Mouse (Mus musculus): ENCODE measurements around the gene Cubn.

Gene Cubn

DNA sequence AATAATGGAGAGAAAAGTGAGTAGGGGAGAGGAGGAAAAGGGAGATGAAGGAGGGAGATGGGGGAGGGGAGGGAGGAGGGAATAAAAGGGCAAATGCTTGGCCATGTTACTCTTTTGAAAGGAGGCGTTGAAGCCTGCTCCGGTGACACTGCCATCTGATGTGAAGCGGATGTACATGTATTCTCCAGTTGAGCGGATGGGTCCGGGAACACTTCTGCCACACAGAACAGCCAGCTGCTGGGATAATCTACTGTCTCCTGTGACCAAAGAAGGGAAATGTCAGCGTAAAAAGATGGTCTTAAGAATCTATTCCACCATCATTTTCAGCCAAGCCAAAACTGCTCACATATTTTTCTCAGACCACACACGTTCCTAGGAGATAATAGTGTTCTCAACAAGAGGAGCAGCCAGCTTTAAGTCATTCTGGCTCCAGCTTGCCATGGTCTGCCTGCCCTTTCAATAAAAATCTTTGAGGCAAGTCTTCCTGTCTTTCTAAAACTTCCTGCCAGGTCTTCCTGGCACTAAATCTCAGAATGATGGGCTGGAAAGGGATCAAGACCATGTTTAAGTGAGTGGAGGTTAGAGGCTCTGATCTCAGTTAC, 149.2 kb downstream of the Cubn start:
- DNase-seq, result no peak

DNA sequence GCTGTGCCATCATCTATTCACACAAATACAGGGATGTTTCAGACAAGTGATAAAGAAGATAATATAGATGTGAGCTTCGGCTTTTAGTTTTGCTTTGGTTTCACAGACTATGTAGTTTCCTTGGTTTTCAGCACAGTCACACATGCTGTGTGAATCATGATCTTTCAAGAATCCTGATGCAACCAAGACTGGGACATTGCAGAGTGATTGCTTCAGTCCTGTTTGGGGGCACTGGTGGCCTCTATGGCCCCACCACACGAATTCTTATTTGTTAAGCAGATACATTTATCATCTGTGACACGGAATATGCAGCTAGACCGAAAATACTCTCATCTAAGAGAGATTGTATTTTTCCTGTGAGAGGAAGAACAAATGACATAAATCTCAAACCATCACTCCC, 156.2 kb downstream of the Cubn start:
- no peak for DNase-seq

DNA sequence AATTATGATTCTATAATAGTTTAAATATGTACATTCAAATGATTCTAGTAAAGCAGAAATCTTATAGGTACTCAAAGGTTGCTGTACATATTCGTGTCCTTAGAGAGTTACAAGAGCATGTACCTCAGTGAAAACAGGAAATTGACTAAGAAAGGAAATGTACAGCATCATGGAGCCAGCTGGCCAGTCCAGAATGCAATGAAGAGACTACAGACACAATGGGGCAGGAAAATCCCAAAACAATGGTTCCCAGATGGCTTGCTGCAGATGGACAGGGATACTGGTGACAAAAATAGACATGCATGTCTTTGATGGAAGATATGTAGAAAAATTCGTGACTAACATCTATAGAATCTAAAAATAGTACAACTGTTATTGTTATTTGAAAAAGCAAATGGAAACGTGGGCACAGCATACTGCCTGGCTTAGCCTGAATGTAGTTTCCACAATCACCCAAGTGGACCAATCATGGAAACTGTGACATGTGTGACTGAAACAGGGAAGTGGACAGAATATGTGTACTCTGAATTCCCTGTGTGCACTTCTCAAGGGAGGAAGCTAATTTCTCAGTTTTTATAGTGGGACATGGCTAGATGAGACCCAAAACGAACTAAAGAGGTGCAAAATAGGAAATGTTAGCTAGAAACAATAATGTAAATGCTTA, 161.7 kb downstream of the Cubn start:
- DNase-seq, result no peak

DNA sequence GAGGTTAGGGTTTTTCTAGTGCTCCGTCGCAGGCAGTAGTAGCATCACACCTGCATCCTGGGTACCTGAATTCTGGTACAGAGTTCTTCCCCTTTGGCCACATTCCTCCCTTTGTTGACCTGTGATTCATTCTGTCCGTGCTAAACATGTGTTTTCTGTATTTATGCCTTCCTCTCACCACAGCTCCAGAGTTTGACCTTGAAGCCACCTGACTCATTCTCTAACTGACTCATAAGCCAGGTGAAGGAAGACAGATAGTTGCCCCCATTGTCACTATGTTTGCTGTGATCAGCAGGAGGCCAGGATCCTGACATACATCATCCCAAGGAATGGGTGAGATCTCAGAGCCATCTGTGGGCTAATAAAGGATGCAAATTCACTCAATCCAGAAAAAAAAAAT, 188.2 kb downstream of the Cubn start:
- DNase-seq, result no peak

DNA sequence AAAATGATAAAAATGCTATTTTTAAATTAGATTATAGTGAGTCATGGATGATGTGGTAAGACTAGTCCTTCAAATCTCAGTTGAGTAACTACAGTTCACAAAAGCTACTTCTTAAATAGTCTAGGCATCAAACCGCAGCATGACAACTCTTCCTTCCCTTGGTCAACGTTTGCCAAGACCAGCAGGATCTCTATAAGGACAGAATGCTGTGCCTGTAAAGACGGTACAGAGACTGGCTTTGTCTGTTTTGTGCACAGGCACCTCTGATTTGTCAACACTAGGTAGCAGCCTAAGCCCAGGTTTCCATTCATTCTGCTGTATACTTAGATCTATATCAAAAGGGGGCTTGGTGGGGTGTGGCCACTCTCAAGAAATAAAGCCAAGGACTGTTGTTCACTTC, 192.6 kb downstream of the Cubn start:
- DNase-seq, result no peak

DNA sequence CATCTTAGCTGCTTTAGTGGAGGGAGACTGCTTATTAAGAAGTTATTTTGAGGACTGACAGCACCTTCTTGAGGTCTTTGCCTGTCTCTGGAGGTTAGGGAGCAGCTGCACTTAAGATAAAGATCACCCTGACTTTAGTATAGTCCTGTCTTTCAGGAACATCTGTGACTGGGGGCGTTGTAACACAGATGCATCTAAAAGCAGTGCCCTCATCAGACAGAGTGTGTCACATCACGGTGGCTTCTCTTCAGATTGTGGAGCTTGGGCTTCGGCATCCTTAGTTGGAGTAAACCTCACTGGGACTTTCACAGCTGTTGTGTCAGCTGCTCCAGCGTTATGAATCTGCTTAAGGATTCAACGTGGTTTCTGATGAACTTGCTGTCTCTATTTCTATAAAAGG, 193.9 kb downstream of the Cubn start:
- no peak for DNase-seq

DNA sequence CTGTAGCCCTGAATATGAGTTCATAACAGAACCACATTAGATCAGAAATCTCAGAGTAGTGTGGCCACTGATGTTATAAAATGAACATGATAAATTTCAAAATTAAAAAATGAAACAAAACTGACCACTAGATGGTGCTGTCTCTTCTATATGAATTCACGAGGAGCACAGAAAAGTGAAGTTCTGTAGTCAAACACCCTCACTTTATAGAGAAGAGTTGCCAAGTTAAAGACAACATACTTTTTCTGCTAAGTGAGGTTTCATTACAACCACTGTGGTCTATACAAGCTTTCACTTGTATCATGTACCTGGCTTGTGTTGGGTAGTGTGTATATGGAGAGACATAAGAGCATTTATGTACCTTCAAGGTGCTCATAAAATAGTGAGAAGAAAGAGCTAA, 201.0 kb downstream of the Cubn start:
- no peak for DNase-seq

DNA sequence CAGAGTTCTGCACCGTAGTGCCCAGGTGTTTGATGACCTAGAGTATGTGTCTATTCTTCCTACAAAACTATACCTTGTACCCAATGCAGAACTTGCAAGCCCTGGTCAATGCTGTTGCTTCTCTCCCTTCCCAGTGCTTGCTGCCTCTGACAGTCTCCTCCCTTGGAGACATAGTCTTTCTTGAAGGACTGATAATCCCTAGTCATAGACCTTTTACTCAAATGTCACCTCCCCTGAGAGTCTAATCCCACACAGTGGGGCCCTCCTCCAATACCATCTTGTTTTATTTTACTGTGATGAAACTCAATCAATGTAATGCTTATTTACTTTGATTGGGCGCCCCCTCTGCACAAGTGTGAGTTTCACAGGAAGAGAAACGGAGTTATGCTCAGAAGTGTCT, 201.5 kb downstream of the Cubn start:
- no peak for DNase-seq

DNA sequence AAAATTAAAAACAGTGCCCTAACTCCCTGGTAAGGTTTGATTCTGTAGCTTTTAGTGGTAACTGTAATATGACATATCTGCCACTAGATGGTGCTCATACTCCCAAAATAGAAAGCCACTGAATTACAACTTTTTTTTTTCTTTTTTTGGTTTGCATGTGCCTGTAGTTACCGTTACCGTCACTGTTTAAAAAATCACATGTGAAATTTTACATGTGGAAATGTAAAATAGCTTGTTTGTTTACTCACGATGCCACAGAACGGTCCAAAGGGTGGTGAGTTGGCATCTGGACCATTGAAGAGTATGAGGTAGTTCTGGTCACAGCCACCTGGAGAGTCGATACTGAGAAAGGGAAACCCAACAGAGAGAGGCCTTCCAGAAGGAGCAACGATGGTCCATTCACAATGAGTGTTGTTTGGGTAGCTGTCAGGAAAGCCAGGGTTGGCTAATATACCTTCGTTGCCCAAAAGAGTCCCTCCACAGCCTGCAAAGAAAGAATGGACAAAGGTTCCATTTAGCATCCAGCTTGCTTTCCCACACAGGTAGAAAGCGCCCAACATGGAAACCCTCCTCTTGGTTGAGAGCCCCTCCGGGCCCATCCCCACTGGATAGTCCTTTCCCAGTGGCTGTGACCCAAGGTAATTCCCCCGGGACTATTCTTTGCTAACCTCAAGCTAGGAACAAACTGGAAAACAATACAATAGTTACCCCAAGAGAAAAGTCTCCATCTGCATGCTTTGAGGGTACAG, 213.3 kb downstream of the Cubn start:
- no peak for DNase-seq

DNA sequence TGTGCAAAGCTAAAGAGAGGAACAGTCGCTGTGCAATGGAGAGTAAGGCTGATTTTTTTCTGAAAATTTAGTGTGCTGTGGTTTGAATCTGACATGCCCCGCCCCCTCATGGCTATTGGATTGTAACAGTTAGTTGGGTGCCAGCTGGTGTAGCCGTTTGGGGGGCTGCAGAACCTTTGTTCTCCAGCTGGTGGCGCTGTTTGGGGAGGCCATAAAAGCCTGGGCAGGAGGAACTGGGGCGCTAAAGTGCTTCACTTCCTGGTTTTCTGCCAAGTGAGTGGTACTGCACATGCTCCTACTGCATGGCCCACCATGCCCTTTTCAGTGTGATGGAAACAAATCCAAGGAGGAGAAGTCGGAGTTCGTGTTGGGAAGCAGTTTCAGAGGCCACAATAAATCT, 215.7 kb downstream of the Cubn start:
- DNase-seq, result no peak

DNA sequence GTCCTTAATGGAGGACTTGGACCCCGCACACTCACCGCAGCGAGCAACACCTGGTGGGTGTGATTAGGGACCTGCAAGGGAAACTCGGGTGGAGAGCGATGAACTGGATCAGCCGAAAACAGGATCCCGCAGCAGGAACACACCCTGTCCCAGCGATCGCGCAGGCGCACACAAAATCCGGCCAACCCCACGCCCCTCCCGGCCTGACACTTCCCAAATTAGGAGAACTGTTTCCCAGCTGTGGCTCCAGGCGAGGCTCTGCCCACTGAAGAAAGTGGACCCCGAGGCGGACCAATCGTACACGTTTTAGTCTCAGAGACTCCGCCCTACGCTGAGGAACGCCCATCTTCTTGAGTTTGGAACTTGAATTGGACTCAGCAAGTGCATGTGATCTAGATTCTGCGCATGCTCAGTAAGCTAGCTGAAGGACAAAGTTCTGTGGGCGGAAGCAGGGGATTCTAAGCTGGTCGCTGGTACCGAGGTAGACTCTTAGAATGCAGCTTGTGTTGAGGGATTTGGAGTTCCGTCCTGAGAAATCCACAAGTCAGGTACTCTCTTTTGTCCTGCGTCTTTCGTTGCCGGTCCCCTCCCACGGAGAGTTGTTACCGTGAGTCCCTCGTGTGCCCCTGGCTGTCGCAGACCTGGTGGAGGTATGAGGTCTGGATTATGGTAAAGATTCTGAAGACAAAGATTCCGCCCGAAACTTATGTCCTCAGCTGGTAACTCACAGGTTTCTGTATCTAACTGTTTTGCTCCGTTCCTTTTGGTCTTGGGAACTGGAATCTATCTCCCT, 220.3 kb downstream of the Cubn start, which contains the start of gene Rsu1:
TSS of gene Rsu1 (minus strand) at position 251 of the 793 bp plus-strand sequence.
- DNase-seq, result peak; percentile 79

DNA sequence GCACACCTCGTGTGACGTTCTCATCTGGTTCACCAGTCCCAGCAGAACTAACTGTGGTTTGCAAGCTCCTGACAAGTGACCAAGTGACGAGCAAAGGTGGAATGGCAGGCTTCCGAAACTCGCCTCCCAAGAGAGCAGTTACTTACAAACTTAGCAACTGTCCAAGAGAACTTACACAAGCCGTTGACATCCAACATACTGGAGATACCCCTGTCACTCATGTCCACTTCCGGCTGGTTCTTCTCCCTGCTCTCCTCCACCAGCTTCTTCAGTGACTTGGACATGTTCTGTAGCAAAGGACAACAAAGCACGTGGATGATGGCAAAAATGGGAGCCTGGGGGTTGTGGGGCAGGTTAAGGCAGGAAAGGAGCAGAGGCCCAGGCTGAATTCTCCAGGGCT, 220.9 kb downstream of the Cubn start:
- no peak for DNase-seq

DNA sequence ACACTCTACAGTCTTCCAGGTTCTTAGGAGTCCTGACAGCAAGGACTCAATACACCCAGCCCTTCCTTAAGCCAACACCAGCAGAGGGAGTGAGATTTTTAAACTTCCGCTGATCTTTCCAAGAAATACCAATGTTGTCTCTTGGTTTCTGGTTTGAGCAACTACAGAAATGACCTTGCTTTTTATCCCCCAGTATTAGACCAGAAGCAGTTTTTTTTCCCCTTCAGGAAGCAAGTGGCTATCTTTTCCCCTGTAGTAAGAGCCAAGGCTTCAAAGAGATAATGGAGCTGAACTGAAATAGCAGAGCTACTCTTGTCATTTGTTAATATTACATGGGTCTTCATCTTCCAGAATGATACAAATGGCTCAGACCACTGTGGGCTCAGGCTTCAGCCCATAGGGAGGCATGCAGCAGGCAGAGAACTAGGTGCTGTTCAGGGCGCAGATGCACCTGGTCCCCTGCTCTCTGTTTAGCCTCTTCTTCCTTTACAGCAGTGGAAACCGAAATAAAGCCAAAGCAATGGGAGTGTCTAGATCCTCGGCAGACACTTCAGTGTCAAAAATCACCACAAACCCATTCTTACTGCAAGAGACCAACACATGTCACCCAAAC, 222.8 kb downstream of the Cubn start:
- no peak for DNase-seq

DNA sequence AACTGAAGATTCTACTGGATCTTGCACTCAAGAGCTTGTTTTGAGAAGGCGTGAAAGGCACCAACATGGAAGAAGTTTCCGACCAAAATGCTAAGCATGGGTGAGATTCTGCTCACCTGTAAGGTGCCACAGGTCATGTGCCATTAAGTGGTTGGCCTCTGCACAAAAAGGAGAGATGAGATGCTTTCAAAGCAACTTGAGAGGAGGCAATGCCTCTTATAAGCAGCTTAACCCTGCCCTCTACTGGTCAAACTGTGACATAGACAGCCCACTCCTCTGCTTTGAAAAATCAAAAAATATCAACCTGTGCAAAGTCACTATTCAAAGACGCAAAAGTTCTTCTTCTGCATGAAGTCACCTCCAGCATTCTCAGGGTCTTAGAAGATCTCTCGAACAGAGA, 226.7 kb downstream of the Cubn start:
- no peak for DNase-seq

DNA sequence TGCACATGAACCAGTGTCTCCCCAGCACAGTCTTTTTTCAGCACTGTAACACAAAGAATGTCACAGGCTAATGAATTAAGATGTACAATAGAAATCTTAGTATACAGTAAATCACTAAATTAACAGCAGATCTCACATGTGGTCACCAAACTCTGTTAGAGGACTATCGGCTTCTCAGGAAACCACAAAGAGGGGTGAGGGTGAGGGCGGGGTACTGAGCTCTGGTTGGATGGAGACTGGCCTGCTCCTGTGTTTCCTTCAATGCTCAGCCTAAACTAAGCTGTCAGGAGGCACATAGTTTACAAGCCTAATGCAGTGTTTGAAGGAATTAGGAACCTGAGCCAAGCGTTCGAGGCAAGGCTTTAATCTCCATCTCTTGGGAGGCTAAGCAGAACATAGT, 228.5 kb downstream of the Cubn start:
- DNase-seq, result no peak

DNA sequence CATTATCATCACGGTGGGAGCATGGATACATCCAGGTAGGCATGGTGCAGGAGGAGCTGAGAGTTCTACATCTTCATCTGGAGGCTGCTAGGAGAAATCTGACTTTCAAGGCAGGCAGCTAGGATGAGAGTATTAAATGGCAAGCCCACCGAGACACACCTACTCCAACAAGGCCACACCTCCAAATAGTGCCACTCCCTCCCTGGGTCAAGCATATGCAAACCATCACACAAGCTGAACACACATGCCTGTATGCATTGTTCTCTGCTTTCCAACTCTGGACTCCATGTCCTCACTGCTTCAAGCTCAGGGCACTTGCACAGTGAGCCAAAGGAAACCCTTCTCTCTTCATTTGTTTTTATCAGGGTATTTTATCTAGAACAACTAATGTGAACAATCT, 233.0 kb downstream of the Cubn start:
- no peak for DNase-seq

DNA sequence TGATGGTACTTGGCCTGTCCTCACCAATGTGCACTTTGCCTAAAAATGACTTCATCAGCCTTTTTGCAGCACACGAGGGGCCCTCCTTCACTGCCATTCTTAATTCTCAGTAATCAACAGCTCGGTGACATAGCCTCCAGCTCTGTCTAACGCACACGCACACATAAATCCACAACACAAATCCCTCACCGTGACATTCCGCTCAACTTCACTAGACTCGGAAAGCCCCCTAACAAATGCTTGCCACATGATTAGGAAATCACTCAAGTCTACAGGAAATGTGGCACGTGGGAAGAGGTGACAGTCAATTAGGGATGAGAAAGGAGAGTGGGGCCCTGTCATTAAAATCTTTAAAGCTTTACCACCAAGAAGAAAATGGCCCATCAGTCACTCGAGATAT, 250.9 kb downstream of the Cubn start:
- no peak for DNase-seq

DNA sequence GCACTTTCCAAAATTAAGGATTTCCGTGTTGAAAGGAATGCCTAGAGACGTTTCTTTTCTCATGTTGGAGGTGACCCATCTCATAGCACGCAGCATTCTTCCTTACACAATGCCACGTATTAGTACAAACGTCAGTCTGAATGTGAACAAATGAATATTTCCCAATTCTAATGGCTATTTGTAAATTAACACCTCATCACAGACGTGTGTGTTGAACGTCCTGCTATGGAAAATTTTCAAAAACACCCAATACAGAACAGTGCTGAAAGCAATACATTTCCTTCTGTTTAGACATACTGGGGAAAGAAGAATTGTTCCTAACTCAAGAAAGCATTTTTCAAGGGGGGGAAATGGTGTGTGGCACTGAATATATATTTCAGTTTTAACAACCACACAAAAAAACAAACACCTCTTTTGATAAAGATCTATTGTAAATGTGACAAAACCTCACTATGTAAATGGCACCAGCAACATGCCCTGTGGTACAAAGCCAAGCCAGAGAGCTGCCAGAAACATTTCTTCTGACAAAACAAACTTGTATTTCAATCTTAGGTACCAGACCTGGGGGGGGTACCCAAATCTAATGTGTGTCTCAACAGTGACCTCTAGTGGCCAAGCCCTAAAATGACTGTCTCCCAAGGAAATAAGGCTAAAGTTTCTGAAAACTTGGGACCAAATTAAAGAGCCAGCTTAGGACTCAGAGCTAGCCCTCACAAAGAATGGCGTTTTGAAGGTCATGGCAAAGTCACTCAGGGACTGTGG, 254.3 kb downstream of the Cubn start:
- peak; percentile 35 for DNase-seq

DNA sequence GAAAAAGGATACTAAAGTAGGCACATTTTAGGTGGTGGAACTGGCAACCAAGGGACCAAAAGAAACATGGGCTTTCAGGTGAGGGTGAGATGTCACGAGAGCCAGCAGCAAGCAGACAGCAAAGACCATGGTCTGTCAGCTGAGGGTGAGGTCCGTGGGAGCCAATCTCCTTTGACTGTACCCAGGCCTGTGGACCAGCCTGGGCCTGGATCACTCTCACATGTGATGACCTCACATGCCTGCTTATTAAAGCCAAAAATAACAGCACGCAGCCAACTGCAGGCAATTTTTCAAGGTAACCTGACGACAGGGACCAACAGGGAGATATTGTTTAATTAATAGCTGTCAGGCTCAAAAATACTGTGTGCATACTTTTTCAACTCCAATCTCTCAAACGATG, 255.9 kb downstream of the Cubn start:
- no peak for DNase-seq

DNA sequence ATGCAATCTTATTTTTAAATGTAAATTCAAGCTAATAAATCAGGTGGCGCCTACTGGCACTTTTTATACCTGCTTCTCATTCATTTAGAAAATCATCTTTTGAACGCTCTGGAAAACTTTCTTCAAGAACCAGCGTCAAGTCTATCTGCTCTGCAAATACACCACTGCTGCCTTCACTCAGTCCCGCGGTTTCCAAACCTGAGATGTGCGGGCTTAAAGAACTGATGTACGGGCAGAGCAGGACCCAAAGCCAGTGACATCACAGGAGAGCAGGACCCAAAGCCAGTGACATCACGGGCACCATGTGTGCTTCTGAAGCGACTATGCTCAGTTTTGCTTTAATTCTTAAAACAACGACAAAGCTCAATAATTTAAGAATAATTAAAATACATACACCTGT, 256.8 kb downstream of the Cubn start:
- DNase-seq, result no peak

DNA sequence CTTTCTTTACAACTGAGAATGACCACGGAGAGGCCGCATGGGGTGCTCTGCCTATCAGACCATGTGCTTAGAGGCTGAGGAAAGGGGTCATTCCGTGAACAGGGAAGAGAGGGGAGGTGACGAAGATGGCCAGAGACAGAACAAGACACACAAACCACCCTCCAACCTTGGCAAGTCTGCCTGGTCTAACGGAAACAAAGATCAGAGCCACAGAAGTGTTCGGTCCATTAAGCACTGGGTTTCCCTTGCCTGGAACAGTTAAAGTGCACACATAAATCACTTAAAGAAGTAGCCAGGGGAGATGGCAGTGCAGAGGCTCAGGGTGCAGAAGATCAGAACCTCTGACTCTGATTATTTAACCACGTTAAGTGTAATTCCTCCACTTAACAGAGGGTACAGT, 257.7 kb downstream of the Cubn start:
- no peak for DNase-seq

DNA sequence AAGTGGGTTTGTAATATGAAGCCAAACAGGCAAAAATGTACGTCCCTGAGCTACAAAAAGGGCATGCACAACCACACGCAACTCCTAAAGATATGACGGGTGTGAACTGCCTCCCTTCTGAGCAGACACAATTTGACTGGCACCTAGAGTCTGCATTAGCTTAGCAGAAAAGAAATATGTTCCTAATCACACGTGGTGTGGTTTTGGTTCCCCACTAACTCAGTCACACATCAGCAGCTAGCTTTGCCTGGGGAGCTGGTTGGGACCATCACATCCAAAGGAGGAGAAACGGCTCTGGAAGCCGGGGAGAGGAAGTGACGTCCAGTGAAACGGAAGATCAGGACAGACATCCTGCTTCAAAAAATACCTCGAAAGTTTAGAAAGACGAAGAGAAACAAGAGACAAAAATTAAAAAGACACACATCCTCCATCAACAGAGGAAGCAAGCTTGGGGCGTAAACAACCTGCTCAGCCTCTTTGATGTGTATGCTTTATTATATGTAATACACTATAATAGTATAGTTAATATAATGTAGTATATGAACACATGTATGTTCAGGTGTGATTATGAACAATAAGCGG, 258.3 kb downstream of the Cubn start:
- no peak for DNase-seq
